Mouse (Mus musculus) liver, embryonic 14.5 days (tissue): ENCODE results near the gene Incenp.
"Not testable (repeated sequence)": the region's sequence is repeated elsewhere in the genome, so short reads cannot be mapped to it uniquely, and the experiment has no call there.

ENCODE experiments used
- CTCF ChIP-seq: IDR thresholded peaks from 2 replicates; pipeline ENCODE4 v1.5.1; 2016; ENCODE audit warnings: antibody characterized with exemption, low read depth, control low read depth
- EP300 ChIP-seq: IDR thresholded peaks from 2 replicates; pipeline ENCODE4 v1.6.1; 2016; ENCODE audit warnings: antibody characterized with exemption, low read depth

GRCm38 (mm10) chr19:9931167-9931607, 31.8 kb upstream of the Incenp start:
- not testable (repeated sequence) for TF ChIP-seq CTCF, EP300
